Mouse (Mus musculus) lung, adult 10 weeks (tissue): ENCODE measurements around the gene Mgam. TPM values are rescaled to one million over a fixed set of nuclear protein-coding genes. Genes with fewer than 3 reads are reported as not detected.

Experiments
- polyA plus RNA-seq: library from polyadenylated mRNA; stranded (reverse); fragments of 350-450 nt; fragmentation: Illumina TruSeq; extraction: RNeasy Lipid Tissue Mini Kit (QIAGEN cat#74804); gene quantifications from one replicate; pipeline ENCODE4 v1.2.3, GENCODE M21; 2014; ENCODE audit warnings: low read depth, low replicate concordance; ENCODE audit not compliant: insufficient read depth

Mgam gene
- 0.52 TPM for polyA plus RNA-seq

DNA sequence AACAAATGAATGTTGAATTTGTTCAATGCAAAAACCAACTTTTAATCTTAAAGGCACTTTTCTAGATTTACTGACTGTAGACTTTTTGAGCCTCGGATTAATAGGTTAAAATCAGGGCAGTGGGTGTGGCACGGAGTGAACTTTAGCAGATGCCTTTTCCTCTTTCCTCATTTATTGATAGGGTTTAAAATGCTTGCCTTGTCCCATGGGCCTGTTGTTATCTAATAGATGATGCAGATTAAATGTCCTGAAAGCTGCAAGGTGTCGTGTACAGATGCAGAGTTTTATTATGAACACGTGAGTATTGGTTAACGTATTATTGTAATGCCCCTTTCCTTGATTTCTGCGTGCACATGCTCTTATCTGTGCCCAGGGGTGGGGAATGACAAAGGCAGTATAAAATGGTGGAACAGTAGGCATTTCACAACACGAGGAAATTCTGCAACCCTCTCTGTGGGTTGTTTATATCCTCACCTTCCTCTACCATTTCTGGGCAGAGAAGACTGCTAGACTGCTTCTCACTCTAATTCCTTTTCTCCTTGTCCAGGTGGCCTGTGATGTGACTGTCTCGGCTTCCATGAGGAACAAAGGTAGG, at the start of gene Mgam:
Gene Mgam (plus strand): TSS at position 426 of the 595 bp plus-strand sequence.

DNA sequence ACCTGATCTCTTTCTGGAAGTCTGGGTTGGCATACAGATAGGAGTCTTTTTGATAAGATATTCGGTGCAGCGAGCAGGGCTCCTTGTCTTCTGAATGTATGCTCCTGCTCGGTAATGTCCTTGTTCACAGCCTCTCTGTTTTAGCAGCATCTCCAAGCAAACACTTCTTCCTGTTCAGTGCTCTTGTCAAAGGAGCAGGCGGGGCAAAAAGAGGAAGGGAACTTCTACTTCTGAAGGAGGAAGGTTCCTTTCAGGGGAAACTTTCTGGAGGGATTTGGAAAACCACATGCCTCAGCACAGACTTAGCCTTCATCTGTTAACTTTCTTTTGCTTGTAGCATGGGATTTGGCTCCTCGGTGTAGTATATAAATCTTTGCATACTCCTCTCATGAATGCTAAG, 43.0 kb upstream of the Mgam start, which contains the start of gene Clec5a:
Gene Clec5a (minus strand): TSS at position 177 of the 400 bp plus-strand sequence.

DNA sequence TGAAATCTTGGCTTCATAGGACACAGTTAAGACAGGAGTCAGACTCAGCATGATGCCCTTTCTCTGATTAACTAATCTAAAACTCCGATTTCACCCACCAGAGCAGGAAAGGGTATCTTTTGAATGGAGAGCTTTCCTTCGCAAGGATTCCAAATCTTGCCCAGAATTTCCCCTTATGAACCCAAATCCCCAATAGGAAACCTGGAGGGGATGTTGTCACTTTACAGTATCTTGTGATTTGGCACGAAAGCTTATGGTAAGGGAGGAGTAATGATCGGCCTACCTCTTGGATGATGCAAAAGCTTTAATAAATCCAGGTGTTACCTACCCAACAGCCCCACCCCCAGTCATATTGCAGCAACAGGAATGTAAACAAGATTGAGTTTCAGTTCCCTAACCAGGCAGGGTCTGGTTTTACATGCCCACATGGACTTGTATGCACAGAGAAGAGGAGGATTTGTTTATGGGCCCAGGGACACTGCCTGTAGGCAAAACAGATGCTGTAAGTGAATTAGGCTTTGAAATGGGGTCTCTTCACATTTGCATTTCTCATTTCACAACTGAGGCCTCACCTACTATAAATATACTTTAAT, 15.3 kb upstream of the Mgam start, which contains the start of gene Tas2r138:
Gene Tas2r138 (minus strand): TSS at position 51 of the 593 bp plus-strand sequence.

Other genes with a start within 250 kb of the Mgam start
- 4.4 TPM for gene E330009J07Rik, start 192.7 kb upstream of the Mgam start, polyA plus RNA-seq
- gene Wee2, start 189.7 kb upstream of the Mgam start, polyA plus RNA-seq: not detected
- gene Ssbp1, start 157.5 kb upstream of the Mgam start, polyA plus RNA-seq: 40.6 TPM
- not detected for gene Tas2r137, start 137.6 kb upstream of the Mgam start, polyA plus RNA-seq
- gene Tas2r108, start 135.3 kb upstream of the Mgam start, polyA plus RNA-seq: not detected
- not detected for gene Prss37, start 109.3 kb upstream of the Mgam start, polyA plus RNA-seq
- not detected for gene Olfr461, start 73.8 kb upstream of the Mgam start, polyA plus RNA-seq
- not detected for gene Olfr460, start 59.3 kb upstream of the Mgam start, polyA plus RNA-seq
- 3.3 TPM for gene Clec5a, start 43.0 kb upstream of the Mgam start, polyA plus RNA-seq
- not detected for gene Tas2r138, start 15.5 kb upstream of the Mgam start, polyA plus RNA-seq